Mouse (Mus musculus) heart, embryonic 12.5 days (tissue): ENCODE results near the gene Wbp1l. TPM values are rescaled to one million over a fixed set of nuclear protein-coding genes. Genes with fewer than 3 reads are reported as not detected.

Experiments used
- ATAC-seq: fragments of 200-750 bp; cut with Nextera tagmentation; 2 replicates; pipeline ENCODE4 v1.8.0; 2017; ENCODE audit warnings: moderate TSS enrichment, moderate library complexity; ENCODE audit not compliant: insufficient number of reproducible peaks, low FRiP score
- H3K27ac ChIP-seq: fragments of 300-500 bp; sonication (generic); 2 replicates; pipeline ENCODE4 v1.5.1; 2016; ENCODE audit warnings: mild to moderate bottlenecking, moderate library complexity; ENCODE audit not compliant: poor library complexity, severe bottlenecking
- H3K27me3 ChIP-seq: fragments of 300-500 bp; sonication (generic); replicated peaks from 2 replicates; pipeline ENCODE4 v1.6.1; 2016; ENCODE audit warnings: mild to moderate bottlenecking, moderate library complexity
- H3K36me3 ChIP-seq: fragments of 300-500 bp; sonication (generic); 2 replicates; pipeline ENCODE4 v1.6.1; 2016; ENCODE audit warnings: mild to moderate bottlenecking, moderate library complexity
- H3K4me1 ChIP-seq: fragments of 300-500 bp; sonication (generic); replicated peaks from 2 replicates; pipeline ENCODE4 v1.6.1; 2016; ENCODE audit warnings: mild to moderate bottlenecking
- H3K4me2 ChIP-seq: fragments of 300-500 bp; sonication (generic); 2 replicates; pipeline ENCODE4 v1.6.1; 2016; ENCODE audit warnings: mild to moderate bottlenecking, moderate library complexity
- H3K4me3 ChIP-seq: fragments of 300-500 bp; sonication (generic); 2 replicates; pipeline ENCODE4 v1.5.1; 2016; ENCODE audit warnings: mild to moderate bottlenecking
- H3K9ac ChIP-seq: fragments of 300-500 bp; sonication (generic); 2 replicates; pipeline ENCODE4 v1.6.1; 2016; ENCODE audit warnings: mild to moderate bottlenecking, moderate library complexity
- H3K9me3 ChIP-seq: fragments of 300-500 bp; sonication (generic); replicated peaks from 2 replicates; pipeline ENCODE4 v1.6.1; 2016; ENCODE audit warnings: mild to moderate bottlenecking, moderate library complexity
- WGBS: fragments of 180-500 bp; shearing (Covaris S2); methylation state at CpG from one replicate; pipeline ENCODE4 v1.1.7; 2016; 5-methylcytosine and 5-hydroxymethylcytosine counted together
- polyA plus RNA-seq: library from polyadenylated mRNA; unstranded; fragments of >200 nt; fragmentation: Nextera tagmentation; extraction: Ambion mirVana; gene quantifications from 2 replicates; pipeline ENCODE4 v1.2.1, GENCODE M21; 2016

Wbp1l gene
- polyA plus RNA-seq, 1 experiment from 2014 or later = 55.6 TPM

DNA sequence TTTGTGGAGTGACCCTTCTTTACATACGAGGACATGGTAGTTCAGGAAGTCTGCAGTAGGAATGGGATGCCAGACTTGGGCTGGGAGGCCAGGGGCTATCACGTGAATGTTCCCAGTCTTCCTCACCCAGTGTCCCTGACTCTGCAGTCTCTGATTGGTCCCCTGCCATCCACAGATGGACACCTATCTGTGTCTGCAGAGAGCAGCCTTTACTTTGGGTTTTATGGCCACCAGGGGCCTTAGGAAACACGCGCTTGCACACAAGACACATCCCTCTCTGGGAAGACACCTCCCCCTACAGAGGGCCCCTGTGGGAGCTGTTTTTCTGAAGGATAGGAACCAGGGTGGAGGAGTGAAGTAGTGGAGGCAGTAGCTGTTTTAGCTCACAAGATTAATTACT is 62.6 kb downstream of the Wbp1l start:
- ATAC-seq = peak; percentile 40; the same call in 1 of the 2 replicates
- H3K27me3 ChIP-seq = no peaks in the 10 kb centered on the region
- H3K27ac ChIP-seq = no peak overlapping the region
- no peak overlapping the region for H3K4me2 ChIP-seq
- no peak overlapping the region for H3K4me3 ChIP-seq
- H3K36me3 ChIP-seq = peaks cover 15% of the 10 kb centered on the region
- peaks cover 51% of the 10 kb centered on the region for H3K4me1 ChIP-seq
- no peak overlapping the region for H3K9ac ChIP-seq
- WGBS = 49% methylated on average over 4 of the region's 4 CpGs
- no peaks in the 10 kb centered on the region for H3K9me3 ChIP-seq

DNA sequence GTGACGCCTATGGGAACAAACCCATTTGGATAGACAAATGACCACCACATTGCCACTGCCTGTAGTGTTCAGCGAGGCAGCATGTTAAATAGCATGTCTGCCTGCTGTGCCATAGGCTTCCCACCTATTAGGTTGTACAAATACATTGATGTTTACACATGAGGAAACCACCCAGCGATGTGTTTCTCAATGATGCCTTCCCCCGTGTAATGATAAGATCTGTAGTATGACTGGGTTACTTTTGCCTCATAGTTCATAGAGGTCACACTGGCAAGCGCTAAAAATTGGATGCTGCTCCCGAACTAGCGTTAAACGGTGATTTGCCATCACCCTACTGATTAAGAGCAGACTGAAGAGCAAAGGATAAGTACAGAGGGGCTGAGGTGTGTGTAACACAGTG is 63.3 kb downstream of the Wbp1l start:
- Histone ChIP-seq H3K4me2 (no peak overlapping the region), H3K27me3 (no peaks in the 10 kb centered on the region), H3K4me1 (peaks cover 45% of the 10 kb centered on the region), H3K36me3 (peaks cover 8% of the 10 kb centered on the region), H3K9me3 (no peaks in the 10 kb centered on the region), H3K27ac (no peak overlapping the region), H3K4me3 (no peak overlapping the region), H3K9ac (no peak overlapping the region)
- ATAC-seq = no peak
- 71% methylated on average over 8 of the region's 8 CpGs for WGBS

DNA sequence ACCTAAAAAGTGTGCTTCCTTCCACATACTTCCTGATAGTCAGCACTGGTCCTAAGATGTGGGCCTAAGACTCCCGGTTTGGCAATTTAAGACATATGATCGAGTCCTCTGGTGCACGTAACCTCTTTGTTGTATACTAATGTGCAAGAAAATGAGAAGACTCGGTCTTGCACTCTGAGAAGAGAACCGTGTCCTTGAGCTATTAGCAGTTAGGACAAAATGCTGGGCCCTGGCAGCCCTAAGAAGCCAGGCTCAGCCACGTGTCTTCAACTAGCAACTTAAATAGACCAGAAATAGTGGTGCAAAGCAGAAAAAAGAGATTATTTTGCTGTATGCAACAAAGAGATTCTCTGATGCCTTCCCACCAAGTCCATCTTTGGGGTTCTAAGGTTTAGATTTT is 63.9 kb downstream of the Wbp1l start:
- WGBS = 77% methylated on average over 6 of the region's 6 CpGs
- no peak for ATAC-seq
- no peak overlapping the region for H3K9ac ChIP-seq
- peaks cover 4% of the 10 kb centered on the region; the same call in 1 of the 2 replicates for H3K36me3 ChIP-seq
- H3K4me3 ChIP-seq = no peak overlapping the region
- no peak overlapping the region for H3K4me2 ChIP-seq
- no peak overlapping the region for H3K27ac ChIP-seq
- no peaks in the 10 kb centered on the region for H3K9me3 ChIP-seq
- H3K27me3 ChIP-seq = no peaks in the 10 kb centered on the region
- peaks cover 49% of the 10 kb centered on the region for H3K4me1 ChIP-seq

DNA sequence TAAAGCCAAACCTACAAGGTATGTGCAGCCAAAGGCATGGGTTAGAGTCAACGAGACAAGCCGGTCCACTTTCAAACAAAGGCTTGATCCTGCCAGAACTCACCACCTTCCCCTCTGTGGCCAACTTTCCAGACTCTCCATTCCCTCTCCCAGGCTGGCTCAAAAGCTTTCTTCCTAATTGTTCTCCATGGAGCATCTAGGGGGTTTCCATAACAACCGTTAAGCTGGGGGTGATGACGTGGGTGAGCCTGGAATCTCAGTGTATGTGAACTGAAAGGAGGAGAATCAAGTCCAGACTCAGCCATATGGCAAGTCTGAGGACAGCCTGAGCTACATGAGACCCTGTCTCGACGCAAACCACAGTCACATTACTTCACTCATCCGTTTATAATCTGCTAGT is 66.6 kb downstream of the Wbp1l start:
- peaks cover 46% of the 10 kb centered on the region for H3K4me1 ChIP-seq
- no peaks in the 10 kb centered on the region for H3K36me3 ChIP-seq
- no peak overlapping the region for H3K27ac ChIP-seq
- H3K9me3 ChIP-seq = no peaks in the 10 kb centered on the region
- no peak overlapping the region for H3K4me2 ChIP-seq
- ATAC-seq = no peak
- H3K27me3 ChIP-seq = no peaks in the 10 kb centered on the region
- H3K9ac ChIP-seq = no peak overlapping the region
- 57% methylated on average over 7 of the region's 7 CpGs for WGBS
- H3K4me3 ChIP-seq = no peak overlapping the region

DNA sequence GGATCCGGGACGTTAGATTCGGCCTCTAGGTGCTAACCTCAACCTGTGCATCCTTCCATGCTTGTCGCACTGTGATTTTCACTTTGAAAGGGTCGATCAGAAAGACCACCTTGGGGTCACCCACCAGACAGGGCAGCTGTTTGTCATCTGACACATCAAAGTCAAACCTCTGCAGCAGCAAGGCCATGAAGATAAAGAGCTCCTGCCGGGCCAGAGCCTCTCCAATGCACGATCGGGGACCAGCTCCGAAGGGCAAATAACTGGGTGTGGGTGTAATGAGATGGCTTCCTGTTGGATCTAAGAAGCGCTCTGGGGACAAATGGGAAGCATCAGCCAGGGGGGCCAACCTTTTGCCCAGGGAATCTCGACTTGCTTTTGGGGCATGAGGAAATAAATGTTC is 68.4 kb downstream of the Wbp1l start:
- no peak overlapping the region for H3K4me2 ChIP-seq
- no peaks in the 10 kb centered on the region for H3K9me3 ChIP-seq
- H3K4me3 ChIP-seq = no peak overlapping the region
- WGBS = 48% methylated on average over 11 of the region's 11 CpGs
- H3K27ac ChIP-seq = no peak overlapping the region
- H3K36me3 ChIP-seq = no peaks in the 10 kb centered on the region
- peaks cover 10% of the 10 kb centered on the region; the same call in 1 of the 2 replicates for H3K27me3 ChIP-seq
- H3K9ac ChIP-seq = no peak overlapping the region
- no peak for ATAC-seq
- peaks cover 35% of the 10 kb centered on the region for H3K4me1 ChIP-seq

DNA sequence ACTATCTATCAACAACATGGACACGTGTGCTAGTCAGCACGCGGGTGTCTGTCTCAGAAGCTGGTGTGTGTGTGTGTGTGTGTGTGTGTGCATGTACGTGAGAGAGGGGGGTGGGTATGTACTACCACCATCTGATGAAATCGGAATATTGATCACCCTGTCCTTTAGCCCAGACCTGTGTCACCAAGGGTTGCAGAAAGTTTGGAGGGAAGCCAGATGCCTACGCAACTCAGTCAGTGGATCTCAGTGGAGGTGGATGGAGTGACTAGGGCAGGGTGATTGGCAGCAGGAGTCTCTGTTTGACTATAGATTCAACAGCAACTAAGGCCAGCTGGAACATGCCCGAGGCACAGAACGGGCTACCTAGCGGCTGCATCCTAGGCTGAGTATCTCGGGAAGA is 69.4 kb downstream of the Wbp1l start:
- Histone ChIP-seq H3K36me3 (no peaks in the 10 kb centered on the region), H3K27me3 (peaks cover 10% of the 10 kb centered on the region; the same call in 1 of the 2 replicates), H3K9ac (no peak overlapping the region), H3K9me3 (no peaks in the 10 kb centered on the region), H3K27ac (no peak overlapping the region), H3K4me2 (no peak overlapping the region), H3K4me1 (peaks cover 32% of the 10 kb centered on the region), H3K4me3 (no peak overlapping the region)
- 82% methylated on average over 10 of the region's 10 CpGs for WGBS
- ATAC-seq = no peak

DNA sequence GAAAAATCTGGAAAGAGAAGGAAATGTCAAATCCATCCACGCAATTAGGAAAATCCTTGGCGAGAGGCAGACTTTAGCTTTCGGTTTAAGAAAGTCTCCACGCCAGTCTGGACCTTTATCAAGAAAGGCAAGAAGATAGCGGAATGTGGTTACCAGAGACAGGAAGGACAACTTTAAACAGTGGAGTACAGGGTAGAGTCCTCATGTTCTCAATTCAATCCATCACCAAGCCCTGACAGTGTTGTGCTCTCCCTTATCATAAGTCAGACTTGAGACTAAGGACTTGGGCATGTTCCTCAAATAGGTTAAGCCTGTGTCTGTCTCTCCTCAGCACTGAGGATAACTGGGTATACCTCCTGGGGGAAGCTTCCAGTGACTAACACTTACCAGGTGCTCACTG is 70.9 kb downstream of the Wbp1l start:
- no peak for ATAC-seq

DNA sequence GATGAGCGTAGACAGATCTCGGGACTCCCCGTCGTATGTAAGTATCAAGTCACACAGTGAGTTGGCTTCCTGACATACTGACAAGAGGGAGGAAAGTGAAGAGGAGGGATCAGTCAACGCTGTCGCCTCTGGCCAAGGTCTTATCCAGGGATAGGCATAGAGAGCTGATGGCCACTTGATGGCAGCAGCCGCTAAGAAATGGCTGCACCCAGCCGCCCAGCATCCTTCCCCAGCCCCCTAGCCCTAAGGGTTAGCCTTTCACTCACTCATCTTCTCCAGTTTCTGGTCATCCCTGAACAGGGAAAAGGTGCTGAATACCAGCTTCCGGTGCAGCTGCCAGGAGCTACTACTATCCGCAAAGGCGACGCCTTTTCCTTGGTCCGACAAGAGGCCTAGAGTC is 71.8 kb downstream of the Wbp1l start:
- Histone ChIP-seq H3K9me3 (no peaks in the 10 kb centered on the region), H3K4me3 (no peak overlapping the region), H3K27ac (no peak overlapping the region), H3K27me3 (peaks cover 10% of the 10 kb centered on the region; the same call in 1 of the 2 replicates), H3K4me2 (no peak overlapping the region), H3K4me1 (peaks cover 27% of the 10 kb centered on the region), H3K36me3 (no peaks in the 10 kb centered on the region), H3K9ac (no peak overlapping the region)
- WGBS = 10% methylated on average over 13 of the region's 13 CpGs
- peak; percentile 76; the same call in 1 of the 2 replicates for ATAC-seq

More for the DNA sequence above, 70.9 kb downstream of the Wbp1l start:
- WGBS = 24% methylated on average over 5 of the region's 5 CpGs
- Histone ChIP-seq H3K9me3 (no peaks in the 10 kb centered on the region), H3K36me3 (no peaks in the 10 kb centered on the region), H3K9ac (no peak overlapping the region), H3K4me2 (no peak overlapping the region), H3K4me1 (peaks cover 32% of the 10 kb centered on the region), H3K27ac (no peak overlapping the region), H3K27me3 (peaks cover 10% of the 10 kb centered on the region; the same call in 1 of the 2 replicates), H3K4me3 (no peak overlapping the region)

DNA sequence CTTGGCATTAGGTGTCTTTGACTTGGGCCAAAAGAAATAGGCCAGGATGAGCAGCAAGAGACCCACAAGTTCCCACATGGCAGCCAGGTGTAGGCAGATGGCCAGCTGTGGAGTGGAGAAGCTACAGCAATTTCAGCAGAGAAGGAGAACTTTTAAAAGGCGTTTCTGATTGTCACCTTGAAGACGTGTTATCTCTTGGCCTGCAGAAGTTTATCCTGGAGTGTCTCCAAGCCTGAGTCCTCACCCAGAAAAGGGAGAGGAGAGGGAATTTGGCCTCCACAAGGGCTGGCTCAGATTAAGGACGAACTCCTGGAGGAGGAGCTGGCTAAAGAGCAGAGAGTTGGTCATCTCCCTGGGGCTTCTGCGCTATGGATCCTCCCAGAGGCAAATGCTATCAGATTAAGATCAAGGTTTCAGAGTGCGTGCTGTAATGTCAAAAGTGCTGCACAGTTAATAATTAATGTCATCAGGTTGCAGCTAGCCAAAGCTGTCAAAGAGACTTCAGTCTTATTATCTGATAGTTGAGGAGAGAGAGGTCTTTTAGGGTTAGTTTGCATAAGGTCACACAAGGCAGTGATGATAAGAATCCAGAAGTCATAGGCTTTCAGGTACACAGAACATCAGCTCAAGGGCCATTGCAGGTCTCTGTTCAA is 74.0 kb downstream of the Wbp1l start, which contains the start of gene Cyp17a1:
Gene Cyp17a1 (minus strand): TSS at position 407 of the 653 bp plus-strand sequence.
- peaks cover 10% of the 10 kb centered on the region; the same call in 1 of the 2 replicates for H3K27me3 ChIP-seq
- H3K4me3 ChIP-seq = no peak within 1 kb of the TSS
- H3K27ac ChIP-seq = no peak within 1 kb of the TSS
- no peak within 1 kb of the TSS for H3K4me2 ChIP-seq
- WGBS = 24% methylated on average over 5 of the region's 5 CpGs
- no peak for ATAC-seq
- H3K4me1 ChIP-seq = peaks cover 18% of the 10 kb centered on the region; the same call in 1 of the 2 replicates
- no peak within 1 kb of the TSS for H3K9ac ChIP-seq
- no peaks in the 10 kb centered on the region for H3K36me3 ChIP-seq
- H3K9me3 ChIP-seq = no peaks in the 10 kb centered on the region

DNA sequence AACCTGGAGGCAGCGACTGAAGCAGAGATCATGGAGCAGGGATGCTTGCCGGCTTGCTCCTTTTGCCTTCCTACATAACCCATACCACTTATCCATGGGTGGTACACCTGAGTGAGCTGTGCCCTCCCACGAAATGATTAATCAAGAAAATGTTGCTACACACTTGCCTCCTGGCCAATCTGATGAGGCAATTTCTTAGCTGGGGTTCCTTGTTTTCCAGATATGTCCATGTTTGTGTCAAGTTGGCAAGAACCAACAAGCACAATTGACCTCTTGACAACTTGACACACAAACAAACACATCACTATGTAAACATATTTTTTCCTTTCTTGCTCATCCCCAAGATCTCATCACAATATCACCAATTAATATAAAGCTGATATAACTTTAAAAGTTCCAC is 76.8 kb downstream of the Wbp1l start:
- ATAC-seq = no peak
- Histone ChIP-seq H3K4me3 (no peak overlapping the region), H3K27me3 (peaks cover 10% of the 10 kb centered on the region; the same call in 1 of the 2 replicates), H3K9ac (no peak overlapping the region), H3K4me2 (no peak overlapping the region), H3K36me3 (no peaks in the 10 kb centered on the region), H3K27ac (no peak overlapping the region), H3K4me1 (peaks cover 20% of the 10 kb centered on the region), H3K9me3 (no peaks in the 10 kb centered on the region)
- WGBS = 74% methylated on average over 3 of the region's 3 CpGs

DNA sequence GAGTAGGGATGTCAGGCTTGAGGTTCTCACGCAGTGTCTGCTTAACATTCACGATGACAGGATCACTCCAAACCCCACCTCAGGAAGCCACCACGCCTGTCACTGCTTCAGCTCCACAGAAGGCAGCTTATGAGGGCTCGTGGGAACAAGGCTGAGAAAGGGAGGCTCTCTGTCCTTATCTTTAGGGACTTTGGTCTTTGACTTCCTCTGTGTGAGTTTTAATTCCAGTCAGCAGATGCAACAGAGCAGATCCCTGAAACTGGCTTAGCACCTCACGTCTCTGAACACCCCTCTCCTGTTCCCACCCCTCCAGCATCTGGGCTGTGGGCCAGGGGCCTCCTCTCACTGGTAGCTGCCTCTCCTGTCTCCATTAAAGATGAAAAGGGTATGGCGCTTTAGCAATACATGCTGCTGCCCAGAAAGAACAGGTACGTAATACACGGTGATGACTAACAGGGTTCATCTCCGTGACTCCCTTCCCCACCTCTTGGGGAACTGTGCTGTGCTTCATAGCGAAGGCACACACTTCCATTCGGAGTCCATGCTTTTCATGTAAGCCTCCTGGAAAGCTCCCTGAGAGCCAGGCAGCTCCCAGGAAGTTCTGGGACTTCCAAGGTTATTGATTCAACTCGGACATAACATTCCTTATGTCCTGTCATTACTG is 81.0 kb downstream of the Wbp1l start:
- no peak overlapping the region for H3K9ac ChIP-seq
- no peak overlapping the region for H3K4me2 ChIP-seq
- no peak overlapping the region for H3K4me3 ChIP-seq
- H3K4me1 ChIP-seq = peaks cover 13% of the 10 kb centered on the region
- H3K36me3 ChIP-seq = no peaks in the 10 kb centered on the region
- no peaks in the 10 kb centered on the region for H3K27me3 ChIP-seq
- 38% methylated on average over 12 of the region's 12 CpGs for WGBS
- peak; percentile 36; the same call in 1 of the 2 replicates for ATAC-seq
- no peaks in the 10 kb centered on the region for H3K9me3 ChIP-seq
- no peak overlapping the region for H3K27ac ChIP-seq
